Mouse (Mus musculus): ENCODE data around the gene Hmcn1. TPM values are rescaled to one million over a fixed set of nuclear protein-coding genes. Genes with fewer than 3 reads are reported as not detected.

Gene Hmcn1
- polyA plus RNA-seq, 1 experiment = 0.12 TPM

DNA sequence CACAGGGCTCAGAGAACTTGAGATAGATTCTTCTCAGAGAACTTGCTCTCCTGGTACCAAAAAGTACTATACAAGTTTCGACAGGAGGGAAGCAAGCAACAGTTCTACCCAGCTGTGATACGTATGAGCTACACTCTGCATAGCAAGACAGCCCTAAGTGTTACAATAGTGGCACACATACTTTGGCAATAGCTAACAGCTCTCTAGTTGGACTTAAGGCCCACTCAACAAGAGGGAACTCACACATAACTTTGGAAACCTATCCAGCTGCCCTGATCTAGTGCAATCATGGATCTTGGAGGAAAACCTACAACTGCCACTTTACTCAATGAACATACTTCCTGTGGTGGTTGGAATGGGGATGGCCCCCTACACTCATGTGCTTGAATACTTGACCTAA lies 480.2 kb downstream of the Hmcn1 start:
- no peaks in the 10 kb centered on the region for H3K27me3 ChIP-seq (ENCODE audit: control insufficient read depth, insufficient read depth, insufficient read length)
- no peak overlapping the region for H3K4me2 ChIP-seq (ENCODE audit: low read depth)
- no peak overlapping the region for H3K4me3 ChIP-seq
- no peaks in the 10 kb centered on the region for H3K36me3 ChIP-seq (ENCODE audit: control insufficient read depth, insufficient read depth)
- no peak overlapping the region for H3ac ChIP-seq (ENCODE audit: control insufficient read depth, insufficient read length)
- TF ChIP-seq MYOG (IDR thresholded peaks at IDR 0.05; ENCODE audit: control insufficient read depth in 1 of 3, insufficient read depth in 1 of 3, insufficient read length in 2 of 3, low read depth in 2 of 3) = no peak
- no peak for TF ChIP-seq REST (IDR thresholded peaks at IDR 0.05; ENCODE audit: insufficient read depth, insufficient read length)
- no peak for TF ChIP-seq POLR2AphosphoS2 (IDR thresholded peaks at IDR 0.05; ENCODE audit: insufficient read length, low read depth)
- TF ChIP-seq POLR2A (IDR thresholded peaks at IDR 0.05; ENCODE audit: insufficient read length, low read depth) = no peak
- TF ChIP-seq E2F4 (IDR thresholded peaks at IDR 0.05; ENCODE audit: insufficient read depth) = no peak
- no peak for TF ChIP-seq MAX (IDR thresholded peaks at IDR 0.05; ENCODE audit: low read depth)
- TF ChIP-seq MYOD1 (IDR thresholded peaks at IDR 0.05; ENCODE audit: control insufficient read depth in 1 of 3, insufficient read length in 2 of 3, low read depth in 2 of 3) = no peak
- no peak for TF ChIP-seq TCF3 (IDR thresholded peaks at IDR 0.05; ENCODE audit: insufficient read length, low read depth)
- TF ChIP-seq CEBPB (IDR thresholded peaks at IDR 0.05; ENCODE audit: insufficient read depth, poor library complexity, severe bottlenecking) = no peak
- H3K79me2 ChIP-seq (ENCODE audit: control insufficient read depth, insufficient read depth) = no peaks in the 10 kb centered on the region

Other genes starting within 250 kb of the Hmcn1 start
- gene Gm47985, start 189.1 kb upstream of the Hmcn1 start, polyA plus RNA-seq (2012; fragmentation: generic; extraction: Trizol) = 0.12 TPM
- 0.13 TPM for gene Gm8947, start 198.9 kb upstream of the Hmcn1 start, polyA plus RNA-seq (2012; fragmentation: generic; extraction: Trizol)
- gene Gm47995, start 205.0 kb upstream of the Hmcn1 start, polyA plus RNA-seq (2012; fragmentation: generic; extraction: Trizol) = 0.23 TPM
- gene 3110040M04Rik, start 210.7 kb upstream of the Hmcn1 start, polyA plus RNA-seq (2012; fragmentation: generic; extraction: Trizol) = 0.30 TPM
- gene Gm47996, start 216.7 kb upstream of the Hmcn1 start, polyA plus RNA-seq (2012; fragmentation: generic; extraction: Trizol) = 0.14 TPM

Data from myocyte (in vitro differentiated cells).